Mouse (Mus musculus) large intestine, adult 2 months (tissue): ENCODE data around the gene Npas3. TPM values are rescaled to one million over a fixed set of nuclear protein-coding genes. Genes with fewer than 3 reads are reported as not detected.

Experiments used
- DNase-seq: peaks from one replicate; pipeline ENCODE4 v3.0.0-alpha.2; 2012; ENCODE audit warnings: low read depth, low spot score
- WGBS: fragments of 180-500 bp; shearing (Covaris S2); methylation state at CpG from one replicate; pipeline ENCODE4 v1.1.7; 2018; 5-methylcytosine and 5-hydroxymethylcytosine counted together
- polyA plus RNA-seq: library from polyadenylated mRNA; depleted of rRNA; stranded (reverse); fragments of >200 nt; gene quantifications from 2 replicates; pipeline ENCODE4 v1.2.3, GENCODE M21; 2012

Gene Npas3
- polyA plus RNA-seq, 1 experiment: 0.04 TPM

DNA sequence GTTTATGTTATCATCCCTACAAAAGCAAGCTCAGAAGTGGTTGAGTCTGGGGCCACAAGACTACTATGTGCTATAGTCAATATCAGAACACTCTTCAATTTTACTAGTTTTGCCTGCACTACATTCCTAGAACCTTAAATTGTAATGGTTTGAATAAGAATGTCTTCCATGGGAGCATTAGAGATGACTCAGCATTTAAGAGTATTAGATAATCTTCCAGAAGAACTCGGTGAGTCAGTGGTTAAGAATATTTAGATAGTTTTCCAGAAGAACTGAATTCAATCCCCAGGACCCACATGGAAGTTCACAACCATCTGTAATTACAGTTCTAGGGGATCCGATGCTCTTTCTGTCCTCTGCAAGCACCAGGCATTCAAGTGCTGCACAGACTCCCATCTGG, 280.9 kb downstream of the Npas3 start:
- 79% methylated on average over 2 of the region's 2 CpGs for WGBS

DNA sequence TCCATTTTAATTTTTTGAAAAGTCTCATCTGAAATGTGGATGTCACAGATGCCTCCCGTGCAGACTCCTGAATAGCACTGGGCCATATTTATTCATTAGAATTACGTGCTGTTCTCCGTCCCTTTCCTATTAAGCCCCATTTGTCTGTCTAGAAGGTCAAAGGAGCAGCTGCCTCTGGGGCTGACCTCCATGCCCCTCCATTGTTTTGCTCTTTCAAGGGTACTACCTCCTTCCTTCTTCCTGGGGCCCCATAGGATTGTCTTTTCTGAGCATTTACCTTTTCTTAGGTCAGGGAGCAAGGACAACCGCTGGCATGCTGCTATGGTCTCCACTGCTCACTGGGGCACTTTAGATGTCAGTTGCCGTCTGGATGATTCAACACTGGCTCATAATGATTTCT, 288.3 kb downstream of the Npas3 start:
- DNase-seq: no peak
- 79% methylated on average over 5 of the region's 5 CpGs for WGBS

More for the DNA sequence above, 280.9 kb downstream of the Npas3 start:
- DNase-seq: no peak

DNA sequence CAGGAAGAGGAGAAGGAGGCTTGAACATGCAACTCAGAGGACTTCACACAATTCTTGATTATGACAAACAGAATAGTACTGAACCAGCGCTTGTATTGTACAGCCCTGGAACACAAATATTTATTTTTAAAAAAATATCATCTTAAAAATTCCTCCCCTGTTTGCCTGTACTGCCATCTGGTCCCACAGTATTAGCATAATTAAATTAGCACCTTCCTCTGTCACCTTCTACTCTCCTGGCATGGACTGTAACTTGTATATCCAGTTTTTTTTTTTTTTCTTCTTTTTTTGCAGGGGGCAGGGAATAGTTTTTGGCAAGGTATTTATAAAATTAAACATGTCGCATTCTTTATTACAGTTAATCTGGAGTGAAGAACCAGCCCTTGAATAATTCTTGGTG, 307.9 kb downstream of the Npas3 start:
- 82% methylated on average over 2 of the region's 2 CpGs for WGBS
- DNase-seq: no peak

DNA sequence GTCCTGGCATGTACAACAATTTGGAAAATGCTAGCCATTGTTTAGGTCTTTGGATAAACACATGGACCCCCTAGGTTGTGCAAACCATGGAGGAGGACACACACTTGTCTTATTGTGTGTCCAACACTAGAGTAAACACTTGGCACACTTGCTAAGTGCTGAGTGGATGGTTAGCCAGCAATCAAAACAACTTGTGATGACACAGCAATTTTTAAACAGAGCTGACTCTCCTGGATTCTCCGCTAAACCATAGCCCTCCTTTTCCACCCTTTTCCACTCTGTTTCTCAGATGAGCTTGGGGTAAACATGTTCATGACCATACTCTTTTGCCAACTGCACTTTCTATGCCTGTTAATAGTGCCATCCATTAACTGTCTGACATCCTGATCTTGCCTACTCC, 309.8 kb downstream of the Npas3 start:
- WGBS: 79% methylated on average over 1 of the region's 1 CpGs
- no peak for DNase-seq

DNA sequence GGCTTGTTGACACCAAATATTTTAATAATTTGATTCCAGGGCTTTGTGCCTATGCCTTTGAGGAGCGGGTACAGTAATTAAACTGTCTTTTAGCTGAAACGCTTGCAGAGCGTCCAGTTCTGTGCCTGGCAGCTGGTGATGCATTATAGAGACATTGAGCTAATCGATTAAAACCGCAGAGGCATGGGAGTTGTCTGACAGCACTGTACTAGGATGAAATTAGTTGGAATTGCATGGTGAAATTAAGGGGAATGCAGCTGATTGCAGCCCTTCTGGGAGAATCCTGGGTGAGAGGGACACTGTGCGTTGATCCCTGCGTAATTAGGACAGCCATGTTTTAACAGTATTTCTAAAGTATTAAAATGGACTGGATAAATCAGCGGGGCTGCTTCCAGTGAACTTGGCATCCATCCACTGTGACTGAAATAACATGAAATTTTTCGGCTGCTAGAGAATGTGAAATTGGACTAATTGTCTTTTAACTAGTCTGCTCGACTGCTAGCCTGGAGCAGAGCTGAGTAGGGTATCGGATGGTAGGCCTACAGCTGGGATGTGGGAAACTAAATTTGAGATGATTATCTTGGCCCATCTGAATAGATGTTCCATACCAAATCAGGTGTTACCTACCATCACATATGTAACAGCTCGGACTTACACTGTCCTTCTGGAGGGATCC, 318.4 kb downstream of the Npas3 start:
- DNase-seq: no peak
- WGBS: 86% methylated on average over 12 of the region's 12 CpGs

DNA sequence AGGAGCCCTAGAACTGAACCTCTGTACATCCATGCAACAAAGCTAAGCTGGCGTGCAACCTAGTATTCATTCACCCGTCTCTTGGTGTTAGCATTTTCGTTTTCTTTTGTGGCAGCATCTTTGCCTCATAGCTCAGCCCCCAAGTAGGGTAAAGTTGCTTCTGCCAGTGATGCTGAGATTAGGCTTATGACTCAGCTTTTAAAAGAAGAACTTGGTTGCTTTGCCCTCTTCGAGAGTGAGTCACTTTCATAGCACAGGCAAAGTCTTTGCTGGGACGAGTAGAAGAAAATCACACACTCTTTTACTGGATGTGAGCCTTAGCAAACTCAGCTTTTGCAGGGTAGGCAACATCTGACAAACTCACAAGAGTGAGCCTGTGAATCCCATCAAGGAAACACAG, 332.7 kb downstream of the Npas3 start:
- 86% methylated on average over 5 of the region's 5 CpGs for WGBS
- no peak for DNase-seq

DNA sequence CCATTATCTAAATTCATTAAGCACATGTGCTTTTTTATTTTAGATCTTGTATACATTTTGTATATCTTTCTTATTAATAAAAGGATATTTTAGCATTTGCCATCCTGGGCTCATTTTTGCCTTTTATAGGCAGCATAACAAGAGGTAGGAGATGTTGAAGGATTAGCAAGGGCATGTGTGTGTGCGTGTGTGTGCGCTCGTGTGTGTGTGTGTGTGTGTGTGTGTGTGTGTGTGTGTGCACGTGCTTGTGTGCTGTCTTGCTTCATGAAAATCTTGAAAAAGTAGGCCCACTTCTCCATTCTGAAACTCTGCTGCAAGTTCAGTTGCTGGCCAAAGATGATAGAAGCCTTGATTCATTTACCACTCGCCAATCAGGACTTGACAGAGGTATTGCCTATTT, 338.8 kb downstream of the Npas3 start:
- WGBS: 82% methylated on average over 5 of the region's 5 CpGs
- no peak for DNase-seq

DNA sequence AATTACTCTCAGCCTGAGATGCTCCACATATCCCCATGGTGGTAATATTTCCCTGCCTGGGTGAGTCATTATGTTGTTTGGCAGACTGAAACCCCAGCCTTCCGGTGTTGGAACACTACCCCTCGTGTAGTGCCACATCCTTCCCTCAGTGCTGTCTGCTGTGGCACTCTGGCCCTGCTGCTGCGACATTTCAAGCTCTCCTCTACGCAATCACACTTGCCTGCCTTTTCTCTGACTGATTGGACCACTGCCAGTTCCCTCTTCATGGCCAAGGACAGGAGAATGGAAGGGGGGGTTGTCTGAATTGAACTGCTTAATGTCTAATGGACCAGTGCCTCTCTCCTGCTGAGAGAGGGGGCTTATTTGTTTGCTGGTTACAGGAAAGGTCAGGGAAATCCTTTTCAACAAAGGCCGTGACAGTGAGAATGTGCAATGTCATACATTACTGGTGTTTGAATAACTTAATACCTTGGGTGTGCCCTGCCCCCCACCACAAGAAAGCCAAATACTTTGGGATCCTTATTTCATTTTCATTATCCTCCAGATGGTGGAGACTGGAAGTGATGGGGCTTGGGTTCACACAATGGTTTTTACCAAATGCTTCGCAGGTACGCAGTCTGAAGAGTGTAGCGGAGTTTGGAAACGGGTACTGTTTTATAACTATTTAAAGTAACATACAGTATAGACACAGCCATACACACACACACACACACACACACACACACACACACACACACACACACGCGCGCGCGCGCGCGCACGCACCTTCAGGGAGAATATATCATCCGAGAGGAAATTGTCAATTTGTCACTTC, 339.4 kb downstream of the Npas3 start:
- 76% methylated on average over 19 of the region's 19 CpGs for WGBS
- no peak for DNase-seq

DNA sequence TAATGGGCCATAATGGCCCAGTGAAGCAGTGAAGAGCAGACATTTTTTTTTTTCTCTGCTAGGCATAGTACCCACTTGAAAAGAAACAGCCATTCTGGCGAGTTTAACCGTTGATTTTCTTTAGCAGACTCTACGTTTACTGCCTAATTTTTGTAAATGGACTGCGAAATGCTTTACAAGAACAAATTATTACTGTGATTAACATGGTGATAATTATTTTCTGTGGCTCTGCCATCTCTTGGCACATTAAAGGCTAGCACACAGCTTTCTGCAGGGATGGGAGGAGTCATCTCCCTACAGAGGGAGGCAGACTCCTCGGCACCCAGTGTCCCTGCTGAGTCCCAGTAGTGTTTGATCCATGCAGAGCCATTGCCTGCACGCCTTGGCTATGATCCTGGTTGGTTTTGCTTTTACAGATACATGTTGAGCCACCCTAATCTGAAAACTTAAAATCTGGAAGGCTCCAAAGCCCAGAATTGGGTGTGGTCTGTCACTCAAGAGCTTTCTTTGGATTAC, 341.0 kb downstream of the Npas3 start:
- WGBS: 77% methylated on average over 6 of the region's 6 CpGs
- no peak for DNase-seq

DNA sequence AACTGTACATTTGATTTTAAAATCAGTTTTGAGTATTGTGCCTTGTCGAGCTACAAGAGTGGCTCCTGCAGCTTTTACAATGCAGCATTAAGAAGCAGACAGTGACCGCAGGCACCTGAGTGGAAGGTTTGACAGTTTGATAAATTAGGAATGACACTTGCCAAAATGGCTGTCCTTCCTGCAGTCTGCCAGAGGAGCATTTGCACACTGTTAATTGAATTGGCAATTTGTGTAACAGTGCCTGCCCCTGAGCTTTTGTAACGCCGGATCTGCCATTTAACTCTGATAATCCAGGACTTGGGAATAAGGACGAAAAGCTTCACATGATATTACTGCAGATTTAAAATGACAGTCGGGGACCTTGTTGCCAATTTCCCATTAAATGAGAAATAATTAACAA, 357.2 kb downstream of the Npas3 start:
- WGBS: 81% methylated on average over 6 of the region's 6 CpGs

DNA sequence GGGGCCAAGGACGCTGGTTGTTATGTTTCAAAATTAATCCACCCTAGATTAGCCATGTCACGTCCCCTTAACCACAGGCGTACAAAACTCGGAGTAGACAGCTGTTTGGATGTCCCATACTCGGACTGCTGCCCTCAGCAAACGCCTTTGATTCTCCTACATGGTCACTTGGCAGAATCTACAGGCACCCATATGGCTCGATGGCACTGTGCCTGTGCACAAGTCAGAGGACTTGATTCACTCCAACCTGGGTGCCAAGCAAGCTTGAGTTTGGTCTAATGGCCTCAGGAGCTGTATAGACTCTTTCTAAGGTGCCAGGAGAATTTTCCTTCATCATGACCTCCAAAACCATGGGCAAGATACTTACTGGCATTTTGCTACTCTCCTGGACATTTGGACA, 363.6 kb downstream of the Npas3 start:
- WGBS: 80% methylated on average over 7 of the region's 7 CpGs
- DNase-seq: no peak

More for the DNA sequence above, 357.2 kb downstream of the Npas3 start:
- DNase-seq: no peak

DNA sequence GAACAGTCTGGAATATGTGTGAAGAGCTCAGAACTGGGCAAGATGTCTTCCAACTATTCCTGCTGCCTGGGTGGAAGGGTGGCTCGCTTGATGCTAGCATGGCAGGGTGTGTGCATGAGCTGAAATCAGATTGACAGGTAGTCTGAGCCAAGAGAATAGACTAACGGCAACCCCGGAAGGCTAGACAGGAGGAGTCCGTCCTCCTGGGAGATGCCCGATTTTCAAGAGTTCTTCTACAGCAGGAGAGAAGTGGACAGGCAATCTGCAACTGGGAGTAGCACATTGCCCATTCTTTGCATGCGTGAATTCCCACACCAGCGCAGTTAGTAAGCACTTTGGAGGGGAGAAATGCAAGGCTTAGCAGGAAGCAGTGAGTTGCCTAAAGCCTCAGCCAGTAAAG, 372.8 kb downstream of the Npas3 start:
- no peak for DNase-seq
- 91% methylated on average over 7 of the region's 7 CpGs for WGBS

DNA sequence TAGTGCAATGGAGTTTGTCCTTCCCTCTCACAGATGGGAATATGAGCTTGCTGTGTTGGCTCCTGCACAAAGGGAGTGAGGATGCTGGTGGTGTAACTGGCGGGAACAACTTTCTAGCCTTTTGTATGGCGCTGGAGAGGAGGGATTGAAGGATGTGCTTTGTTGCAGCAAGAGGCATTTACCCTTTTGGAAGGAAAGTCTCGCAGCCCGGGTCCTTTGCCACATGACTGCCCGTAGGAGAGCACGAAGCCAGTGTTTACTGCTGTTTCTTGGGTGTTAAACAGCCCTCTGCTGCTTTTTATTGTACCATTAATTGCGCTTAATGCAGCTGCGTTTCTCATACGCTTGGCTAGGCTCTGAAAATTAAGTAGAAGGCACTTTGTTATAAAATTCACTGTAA, 375.3 kb downstream of the Npas3 start:
- no peak for DNase-seq
- 56% methylated on average over 9 of the region's 9 CpGs for WGBS

DNA sequence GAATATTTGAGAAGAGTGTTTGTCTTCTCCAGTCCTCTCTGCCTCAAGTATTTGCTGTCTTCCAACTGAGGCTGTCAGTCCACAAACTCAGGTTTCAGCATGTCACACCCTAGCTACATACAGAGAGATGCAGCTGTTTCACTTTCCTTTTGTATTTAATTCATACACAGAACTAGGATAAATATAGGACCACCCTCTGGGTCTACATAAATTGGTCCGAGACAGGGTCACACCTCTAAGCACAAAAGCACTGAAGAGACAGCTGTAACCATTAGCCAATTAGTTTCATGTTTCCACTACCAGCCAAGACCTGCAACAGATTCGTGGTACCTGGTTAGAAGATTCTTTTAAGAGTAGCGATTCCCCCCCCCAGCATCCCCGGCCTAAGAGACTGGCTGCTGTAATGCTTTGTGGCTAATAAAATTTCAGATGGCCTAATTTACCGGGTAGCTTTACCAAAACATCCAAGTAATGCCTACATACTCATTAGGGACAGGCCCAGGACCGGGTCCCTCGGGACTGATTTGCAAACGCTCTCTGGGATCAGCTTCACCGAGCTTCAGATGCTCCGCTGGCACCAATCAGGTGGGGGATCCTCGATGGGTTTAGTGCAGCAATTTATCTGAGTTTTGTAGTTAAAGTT, 376.0 kb downstream of the Npas3 start:
- WGBS: 63% methylated on average over 11 of the region's 11 CpGs
- DNase-seq: no peak

DNA sequence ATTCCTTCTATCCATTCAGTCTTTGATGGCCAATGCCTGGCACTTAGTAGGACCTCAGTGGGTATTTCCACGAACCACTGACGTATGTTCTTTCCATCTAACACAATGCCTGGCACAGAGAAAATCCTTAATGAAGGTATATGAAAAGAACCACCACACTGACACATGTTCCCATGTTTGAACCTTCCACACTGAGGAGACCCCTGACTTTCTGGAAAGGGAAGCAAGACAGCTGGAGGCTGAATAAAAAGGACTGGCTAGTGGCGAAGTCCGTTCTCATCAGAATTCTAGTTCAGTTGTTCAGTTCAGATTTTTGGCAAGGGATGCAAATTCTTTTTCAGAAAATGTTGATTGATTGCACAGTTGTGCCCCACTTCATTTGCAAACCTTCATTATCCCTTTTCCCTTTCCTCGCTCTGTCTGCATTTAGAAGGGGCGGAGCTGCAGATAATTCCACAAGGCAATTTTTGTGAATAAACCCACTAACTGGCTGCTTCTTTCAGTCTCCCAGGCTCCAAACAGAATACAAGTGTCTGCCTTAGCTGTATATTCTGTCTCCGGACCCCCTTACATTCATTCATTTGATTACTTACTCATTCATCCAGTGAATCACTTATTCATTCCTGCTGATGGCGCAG, 381.1 kb downstream of the Npas3 start:
- WGBS: 92% methylated on average over 8 of the region's 8 CpGs

DNA sequence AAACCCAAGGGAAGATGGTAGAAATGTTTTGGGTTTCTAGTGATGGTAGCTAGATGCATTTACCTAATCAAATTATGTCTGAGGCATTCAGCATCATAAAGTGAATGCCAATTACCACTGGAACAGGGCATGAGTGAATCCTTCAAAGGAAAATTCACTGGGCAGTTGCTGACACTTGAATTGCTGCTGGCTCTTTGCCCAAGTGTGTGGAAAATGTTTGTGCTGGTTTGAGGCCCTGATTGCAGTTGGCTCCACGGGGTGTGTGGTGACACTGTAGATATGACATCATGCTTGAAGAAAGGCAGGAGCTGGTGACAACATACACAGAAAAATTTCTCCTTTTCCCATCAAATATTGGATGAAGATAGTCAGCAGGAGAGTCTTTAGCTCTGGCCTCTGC, 382.1 kb downstream of the Npas3 start:
- peak; percentile 1 for DNase-seq
- WGBS: 13% methylated on average over 1 of the region's 1 CpGs

More for the DNA sequence above, 381.1 kb downstream of the Npas3 start:
- no peak for DNase-seq

DNA sequence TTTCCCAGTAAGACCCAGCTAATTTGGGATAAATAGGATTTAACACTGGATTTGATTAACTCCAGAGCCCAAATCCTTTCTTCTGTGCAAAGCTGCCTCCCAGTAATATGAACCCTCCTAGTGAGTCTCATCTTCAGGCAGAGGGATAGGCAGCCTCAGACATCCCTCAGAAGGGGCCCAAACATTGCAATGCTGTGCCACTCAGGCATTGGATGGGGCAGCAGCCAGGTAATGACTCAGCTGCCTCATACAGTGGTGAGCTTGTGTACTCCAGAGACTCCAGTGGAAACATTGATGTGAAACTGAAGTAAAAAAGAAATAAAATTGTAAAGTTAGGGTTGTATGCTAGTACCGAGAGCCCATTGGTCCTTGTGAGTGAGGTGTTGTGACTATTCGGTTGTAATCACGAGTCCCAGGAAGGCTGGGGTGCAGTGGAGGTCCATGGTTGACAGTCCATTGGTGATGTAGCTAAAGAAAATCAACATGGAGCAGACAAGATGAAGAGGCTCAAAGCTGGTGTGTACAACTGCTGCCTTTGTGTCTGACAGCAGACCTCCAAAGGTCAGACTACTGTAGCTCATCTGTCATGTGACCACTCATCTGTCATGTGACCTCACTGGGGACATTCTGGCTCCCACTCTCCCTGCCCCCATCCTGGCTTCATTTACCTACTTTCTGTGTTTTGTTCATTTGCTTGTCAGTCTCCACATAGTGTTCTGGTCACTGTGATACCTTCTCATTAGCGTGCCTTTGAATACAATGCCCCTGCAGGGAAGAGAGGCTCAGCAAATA, 383.0 kb downstream of the Npas3 start:
- DNase-seq: no peak
- 90% methylated on average over 4 of the region's 4 CpGs for WGBS

DNA sequence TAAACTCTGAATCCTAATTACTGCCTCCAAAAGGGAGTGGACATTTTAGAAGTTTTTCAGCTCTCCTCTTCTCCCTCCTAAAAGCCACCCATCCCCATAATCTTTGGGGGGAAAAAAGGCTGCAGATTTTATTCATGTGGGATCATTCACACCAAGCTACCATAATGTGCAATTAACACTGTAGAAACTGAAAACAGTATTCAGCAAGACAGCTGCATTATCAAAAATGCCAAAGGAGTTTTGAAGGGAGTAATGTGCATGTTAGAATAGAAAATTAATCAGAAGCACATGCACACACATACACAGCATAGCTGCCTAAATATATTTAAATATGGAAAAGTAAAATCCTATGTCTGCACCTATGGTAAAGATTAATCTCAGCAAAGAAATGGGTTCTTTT, 390.1 kb downstream of the Npas3 start:
- DNase-seq: no peak

DNA sequence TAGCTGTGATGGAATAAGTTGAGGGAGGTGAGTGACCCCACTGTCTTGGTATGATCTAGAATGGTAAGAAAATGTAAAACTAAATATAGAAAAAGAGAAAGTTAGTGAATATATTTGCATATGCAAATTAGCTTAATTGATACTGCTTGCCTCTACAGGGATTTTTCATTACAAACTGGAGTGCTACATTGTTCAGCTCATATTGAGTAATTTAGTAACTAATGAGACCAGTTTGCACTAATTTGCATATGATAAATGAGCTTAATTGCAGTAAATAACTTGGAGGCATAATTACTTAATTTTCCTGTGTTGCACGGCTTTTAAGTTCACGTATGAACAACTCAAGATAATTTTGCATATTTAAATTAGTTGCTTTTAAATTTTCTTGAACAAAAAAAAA, 398.8 kb downstream of the Npas3 start:
- 91% methylated on average over 2 of the region's 2 CpGs for WGBS
- DNase-seq: no peak
